Mouse (Mus musculus) heart, postnatal 0 days (tissue): ENCODE results near the gene Nhsl1.
A peak's percentile ranks its signal among the peaks of the same experiment; 100 is the strongest.

Experiments used
- CTCF ChIP-seq: IDR thresholded peaks from 2 replicates; pipeline ENCODE4 v1.5.1; 2016; ENCODE audit warnings: antibody characterized with exemption, control low read depth, low read depth
- EP300 ChIP-seq: IDR thresholded peaks from 2 replicates; pipeline ENCODE4 v1.6.1; 2016; ENCODE audit warnings: antibody characterized with exemption, low read depth

DNA sequence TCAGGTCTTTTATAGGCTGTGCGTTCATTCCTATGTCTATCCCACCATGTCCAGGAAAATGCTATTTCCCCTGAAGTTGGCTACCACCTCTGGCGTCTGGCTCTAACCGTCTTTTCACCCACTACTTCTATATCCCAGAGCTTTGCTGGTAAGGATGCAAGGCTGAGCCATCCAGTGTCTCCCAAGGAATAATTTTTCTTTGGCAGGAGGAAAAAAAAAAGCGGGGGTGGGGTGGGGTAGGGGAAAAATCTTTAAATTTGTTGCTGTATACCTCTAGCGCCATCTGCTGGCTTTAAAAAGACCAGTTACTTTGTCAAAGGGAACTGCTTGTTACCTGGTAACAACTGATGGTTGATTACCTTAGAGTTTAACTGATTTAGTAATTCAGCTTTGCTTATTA is 209.7 kb downstream of the Nhsl1 start:
- TF ChIP-seq CTCF (peak; percentile 64), EP300 (no peak)
